Mouse (Mus musculus) midbrain, embryonic 15.5 days (tissue): Measurements from ENCODE around the gene Cfap54. TPM values are rescaled to one million over a fixed set of nuclear protein-coding genes. Genes with fewer than 3 reads are reported as not detected.

Experiments
- ATAC-seq: fragments of 200-750 bp; cut with Nextera tagmentation; replicated peaks from 2 replicates; pipeline ENCODE4 v1.8.0; 2017; ENCODE audit warnings: moderate TSS enrichment
- H3K27ac ChIP-seq: fragments of 300-500 bp; sonication (generic); 2 replicates; pipeline ENCODE4 v1.5.1; 2015; ENCODE audit warnings: mild to moderate bottlenecking, inconsistent platforms
- H3K27me3 ChIP-seq: fragments of 300-500 bp; sonication (generic); replicated peaks from 2 replicates; pipeline ENCODE4 v1.6.1; 2015; ENCODE audit warnings: inconsistent platforms
- H3K36me3 ChIP-seq: fragments of 300-500 bp; sonication (generic); replicated peaks from 2 replicates; pipeline ENCODE4 v1.6.1; 2015; ENCODE audit warnings: inconsistent platforms
- H3K4me1 ChIP-seq: fragments of 300-500 bp; sonication (generic); 2 replicates; pipeline ENCODE4 v1.6.1; 2015; ENCODE audit warnings: inconsistent platforms
- H3K4me2 ChIP-seq: fragments of 300-500 bp; sonication (generic); 2 replicates; pipeline ENCODE4 v1.6.1; 2015; ENCODE audit warnings: inconsistent platforms, mild to moderate bottlenecking, moderate library complexity
- H3K4me3 ChIP-seq: fragments of 300-500 bp; sonication (generic); 2 replicates; pipeline ENCODE4 v1.5.1; 2015; ENCODE audit warnings: mild to moderate bottlenecking, inconsistent platforms
- H3K9ac ChIP-seq: fragments of 300-500 bp; sonication (generic); 2 replicates; pipeline ENCODE4 v1.6.1; 2015; ENCODE audit warnings: mild to moderate bottlenecking, inconsistent platforms
- H3K9me3 ChIP-seq: fragments of 300-500 bp; sonication (generic); 2 replicates; pipeline ENCODE4 v1.6.1; 2016; ENCODE audit warnings: inconsistent platforms
- WGBS: fragments of 180-500 bp; shearing (Covaris S2); methylation state at CpG from one replicate; pipeline ENCODE4 v1.1.7; 2015; ENCODE audit warnings: mixed read lengths; 5-methylcytosine and 5-hydroxymethylcytosine counted together
- polyA plus RNA-seq: library from polyadenylated mRNA; unstranded; fragments of >200 nt; fragmentation: Nextera tagmentation; extraction: Ambion mirVana; gene quantifications from 2 replicates; pipeline ENCODE4 v1.2.1, GENCODE M21; 2015

The Cfap54 gene
- polyA plus RNA-seq, 1 experiment from 2014 or later: 4.0 TPM

DNA sequence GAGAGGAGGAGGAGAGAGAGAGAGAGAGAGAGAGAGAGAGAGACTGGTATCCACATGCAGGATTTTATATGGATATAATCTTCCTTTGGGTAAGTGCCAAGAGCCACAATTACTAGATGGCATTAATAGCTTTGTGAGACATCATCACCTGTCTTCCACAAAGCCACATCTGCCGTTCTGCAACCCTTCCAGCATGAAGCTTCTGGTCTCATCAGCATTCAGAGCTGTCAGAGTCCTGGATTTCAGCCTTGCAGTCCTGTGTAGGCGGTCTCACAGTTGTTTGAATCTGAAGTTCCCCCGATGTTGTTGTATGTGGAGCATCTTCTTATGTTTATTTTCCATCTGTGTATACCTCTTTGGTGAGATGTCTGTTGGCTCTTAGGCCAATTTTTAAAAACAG, 9.7 kb downstream of the Cfap54 start:
- Histone ChIP-seq H3K27me3 (no peaks in the 10 kb centered on the region), H3K36me3 (no peaks in the 10 kb centered on the region), H3K27ac (no peak overlapping the region), H3K9me3 (no peaks in the 10 kb centered on the region), H3K4me3 (no peak overlapping the region), H3K9ac (no peak overlapping the region), H3K4me1 (no peaks in the 10 kb centered on the region), H3K4me2 (no peak overlapping the region)
- 62% methylated on average over 3 of the region's 3 CpGs for WGBS
- no peak for ATAC-seq

DNA sequence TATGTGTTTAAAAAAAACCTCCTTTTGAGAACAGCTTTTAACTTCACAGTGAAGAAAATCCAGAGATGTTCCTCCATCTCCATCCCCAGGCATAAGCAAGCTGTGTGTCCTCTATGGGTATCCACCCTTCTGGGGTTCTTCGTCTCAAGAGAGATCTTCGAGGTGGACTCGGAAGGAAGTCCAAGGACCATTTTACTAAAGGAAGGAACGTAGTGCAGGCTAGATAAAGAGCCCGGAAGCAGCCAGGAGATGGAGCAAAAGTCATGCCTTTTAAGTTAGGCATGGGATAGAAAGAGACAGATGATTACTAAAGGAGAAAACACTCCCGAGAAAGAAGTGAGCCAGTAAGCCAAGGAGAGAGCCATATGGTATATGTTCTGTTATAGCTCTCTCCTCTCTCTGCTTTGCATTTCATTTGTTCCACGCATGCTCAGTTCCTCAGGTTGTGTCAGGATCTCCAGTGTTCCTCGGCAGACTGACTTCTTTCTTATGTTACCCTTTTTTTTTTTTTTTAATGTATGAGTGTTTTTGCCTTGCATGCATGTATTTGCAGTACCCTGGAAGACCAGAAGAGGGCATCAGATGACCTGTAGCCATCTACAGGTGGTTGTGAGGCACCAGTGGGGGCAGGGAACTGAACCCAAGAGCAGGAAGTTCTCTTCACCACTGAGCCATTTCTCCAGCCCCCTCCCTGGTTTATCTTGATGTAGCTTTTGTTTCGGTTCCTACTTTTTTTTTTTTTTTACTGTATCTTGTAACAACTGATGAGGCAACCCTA, 11.1 kb downstream of the Cfap54 start:
- 81% methylated on average over 9 of the region's 9 CpGs for WGBS
- Histone ChIP-seq H3K4me2 (no peak overlapping the region), H3K9me3 (no peaks in the 10 kb centered on the region), H3K4me1 (no peaks in the 10 kb centered on the region), H3K36me3 (no peaks in the 10 kb centered on the region), H3K27me3 (no peaks in the 10 kb centered on the region), H3K27ac (no peak overlapping the region), H3K4me3 (no peak overlapping the region), H3K9ac (no peak overlapping the region)
- no peak for ATAC-seq

DNA sequence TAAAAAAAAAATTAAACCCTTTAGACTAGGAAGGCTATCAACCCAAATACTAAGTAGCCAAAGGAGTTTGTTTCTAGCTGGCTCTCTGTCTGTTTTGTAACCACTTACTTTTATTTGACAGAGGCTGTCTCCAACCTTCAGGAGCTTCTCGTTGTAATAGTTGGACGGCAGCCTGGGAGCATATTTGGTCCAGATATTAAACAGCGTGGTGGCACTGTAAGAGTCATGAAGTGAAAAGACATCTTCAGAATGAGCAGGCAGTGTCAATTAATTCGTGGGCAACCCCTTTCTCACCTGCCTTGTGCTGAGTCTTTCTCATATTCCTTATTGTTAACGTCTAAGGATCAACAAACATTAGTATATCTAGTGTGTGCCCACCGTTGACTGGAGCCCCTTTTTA, 11.7 kb downstream of the Cfap54 start:
- no peaks in the 10 kb centered on the region for H3K36me3 ChIP-seq
- H3K4me3 ChIP-seq: no peak overlapping the region
- H3K9ac ChIP-seq: no peak overlapping the region
- H3K27ac ChIP-seq: no peak overlapping the region
- H3K4me2 ChIP-seq: no peak overlapping the region
- H3K9me3 ChIP-seq: no peaks in the 10 kb centered on the region
- no peak for ATAC-seq
- H3K4me1 ChIP-seq: no peaks in the 10 kb centered on the region
- no peaks in the 10 kb centered on the region for H3K27me3 ChIP-seq
- 81% methylated on average over 6 of the region's 6 CpGs for WGBS

DNA sequence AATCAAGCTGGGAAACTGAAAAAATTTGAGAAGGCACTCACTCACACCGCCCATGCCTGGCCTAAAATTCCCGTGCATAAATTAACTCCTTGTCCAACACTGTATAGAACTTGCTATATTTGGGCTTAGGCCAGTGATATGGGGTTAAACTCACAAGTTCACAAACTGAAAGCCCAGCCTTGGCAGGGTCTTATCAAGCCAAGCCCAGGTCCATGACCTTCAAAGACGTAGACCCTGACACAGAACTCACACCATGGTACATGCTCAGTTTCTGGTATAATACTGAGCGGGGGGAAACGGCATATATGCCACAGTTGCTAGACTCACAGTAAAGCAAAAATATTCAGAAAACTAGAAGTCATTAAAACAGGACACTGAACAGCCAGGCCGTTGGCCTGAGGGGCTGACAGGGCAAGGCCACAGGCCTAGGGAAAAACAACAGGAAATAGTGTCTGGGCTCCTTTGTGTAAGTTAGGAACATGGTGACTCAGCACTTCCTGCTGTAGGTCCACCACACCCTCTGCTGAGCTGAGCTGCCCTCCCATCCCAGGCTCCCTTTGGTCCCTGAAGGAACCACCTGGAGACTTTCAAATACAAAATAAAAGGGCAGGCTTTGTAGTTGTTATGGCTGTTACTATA, 12.3 kb downstream of the Cfap54 start:
- no peak for ATAC-seq

DNA sequence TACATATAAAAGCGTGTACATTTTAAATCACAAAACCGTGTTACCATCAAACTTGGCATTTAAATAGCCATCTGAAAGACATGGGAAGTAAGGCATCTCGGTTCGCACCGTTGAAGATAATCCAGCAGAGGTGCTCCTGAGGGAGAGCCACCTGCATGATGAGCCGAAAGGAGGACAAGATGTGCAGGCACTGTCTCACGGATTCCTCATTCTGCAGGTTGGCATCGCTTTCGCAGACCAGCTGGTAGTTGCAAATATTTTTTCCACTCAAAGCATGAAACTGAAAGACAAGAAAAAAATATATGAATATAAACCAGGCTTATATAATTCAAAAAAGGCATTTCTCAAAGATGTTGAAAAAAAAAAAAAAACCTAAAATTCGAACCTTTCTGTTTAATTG, 16.4 kb downstream of the Cfap54 start:
- ATAC-seq: no peak
- Histone ChIP-seq H3K4me3 (no peak overlapping the region), H3K27ac (no peak overlapping the region), H3K36me3 (no peaks in the 10 kb centered on the region), H3K4me1 (no peaks in the 10 kb centered on the region), H3K4me2 (no peak overlapping the region), H3K9me3 (no peaks in the 10 kb centered on the region), H3K27me3 (no peaks in the 10 kb centered on the region), H3K9ac (no peak overlapping the region)
- WGBS: 82% methylated on average over 10 of the region's 10 CpGs

More for the DNA sequence above, 12.3 kb downstream of the Cfap54 start:
- Histone ChIP-seq H3K27ac (no peak overlapping the region), H3K4me1 (no peaks in the 10 kb centered on the region), H3K4me3 (no peak overlapping the region), H3K9me3 (no peaks in the 10 kb centered on the region), H3K36me3 (no peaks in the 10 kb centered on the region), H3K4me2 (no peak overlapping the region), H3K27me3 (no peaks in the 10 kb centered on the region), H3K9ac (no peak overlapping the region)
- 85% methylated on average over 6 of the region's 6 CpGs for WGBS

DNA sequence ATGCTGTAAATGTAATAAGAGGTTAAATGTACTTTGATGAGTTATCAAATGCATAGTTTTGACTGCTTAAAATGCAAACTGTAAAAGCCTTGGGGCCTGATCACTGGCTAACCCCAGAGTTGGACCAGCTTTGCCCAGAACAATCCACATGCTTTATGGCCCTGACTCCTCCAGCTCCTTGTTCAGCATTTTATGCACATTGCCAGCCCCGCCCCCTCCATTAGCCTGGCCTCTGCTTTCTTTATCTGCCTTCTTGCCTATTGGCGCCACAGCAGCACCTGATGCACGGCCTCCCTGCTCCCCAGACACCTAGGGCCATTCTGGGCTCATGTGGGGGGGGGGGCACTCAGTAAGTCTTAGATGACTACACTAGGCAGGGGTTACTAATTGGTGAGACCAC, 17.8 kb downstream of the Cfap54 start:
- ATAC-seq: no peak
- H3K4me1 ChIP-seq: no peaks in the 10 kb centered on the region
- no peaks in the 10 kb centered on the region for H3K9me3 ChIP-seq
- H3K36me3 ChIP-seq: no peaks in the 10 kb centered on the region
- H3K4me3 ChIP-seq: no peak overlapping the region
- no peak overlapping the region for H3K4me2 ChIP-seq
- H3K27me3 ChIP-seq: no peaks in the 10 kb centered on the region
- H3K9ac ChIP-seq: no peak overlapping the region
- H3K27ac ChIP-seq: no peak overlapping the region
- WGBS: 74% methylated on average over 3 of the region's 3 CpGs

DNA sequence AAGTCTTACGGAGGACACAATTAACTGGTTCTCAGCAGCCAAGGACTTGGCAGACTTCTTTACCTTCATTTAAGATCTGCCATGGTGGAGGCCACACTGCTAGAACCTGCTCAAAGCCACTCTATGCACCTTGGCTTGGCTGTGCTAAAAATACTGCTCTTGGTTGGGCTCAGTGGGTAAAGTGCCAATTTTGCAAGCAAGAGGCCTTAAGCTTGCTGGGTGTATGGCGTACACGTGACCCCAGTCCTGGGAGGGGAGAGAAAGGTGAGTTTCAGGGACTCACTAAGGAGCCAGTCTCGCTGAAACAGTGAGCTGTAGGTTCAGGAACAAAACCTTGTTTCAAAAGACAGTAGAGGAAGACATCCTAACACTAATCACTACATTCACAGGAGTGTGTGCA, 19.0 kb downstream of the Cfap54 start:
- no peak for ATAC-seq
- 86% methylated on average over 4 of the region's 4 CpGs for whole genome bisulfite sequencing
- no peaks in the 10 kb centered on the region for H3K27me3 ChIP-seq
- no peaks in the 10 kb centered on the region for H3K9me3 ChIP-seq
- no peak overlapping the region for H3K9ac ChIP-seq
- no peak overlapping the region for H3K27ac ChIP-seq
- H3K4me1 ChIP-seq: no peaks in the 10 kb centered on the region
- no peak overlapping the region for H3K4me2 ChIP-seq
- no peaks in the 10 kb centered on the region for H3K36me3 ChIP-seq
- no peak overlapping the region for H3K4me3 ChIP-seq

DNA sequence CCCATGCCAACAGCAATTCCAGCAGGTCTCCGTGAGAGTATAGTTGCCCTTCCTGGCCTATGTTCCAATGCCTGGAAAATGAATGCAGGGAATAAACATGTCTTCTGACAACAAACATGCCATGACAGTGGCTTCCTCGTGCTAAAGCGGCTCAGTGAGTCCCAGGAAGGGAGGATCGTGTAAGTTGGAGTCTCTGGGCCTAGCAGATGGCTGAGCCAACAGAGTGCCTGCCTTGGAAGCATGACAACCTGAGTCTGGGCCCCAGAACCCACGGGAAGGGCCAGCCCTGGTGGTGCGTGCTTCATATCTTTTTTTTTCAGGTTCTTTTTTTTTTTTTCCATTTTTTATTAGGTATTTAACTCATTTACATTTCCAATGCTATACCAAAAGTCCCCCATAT, 27.6 kb downstream of the Cfap54 start:
- Histone ChIP-seq H3K27me3 (no peaks in the 10 kb centered on the region), H3K9me3 (no peaks in the 10 kb centered on the region), H3K4me3 (no peak overlapping the region), H3K4me2 (no peak overlapping the region), H3K36me3 (no peaks in the 10 kb centered on the region), H3K9ac (no peak overlapping the region), H3K4me1 (peaks cover 3% of the 10 kb centered on the region; the same call in 1 of the 2 replicates), H3K27ac (no peak overlapping the region)
- WGBS: 78% methylated on average over 6 of the region's 6 CpGs
- no peak for ATAC-seq

DNA sequence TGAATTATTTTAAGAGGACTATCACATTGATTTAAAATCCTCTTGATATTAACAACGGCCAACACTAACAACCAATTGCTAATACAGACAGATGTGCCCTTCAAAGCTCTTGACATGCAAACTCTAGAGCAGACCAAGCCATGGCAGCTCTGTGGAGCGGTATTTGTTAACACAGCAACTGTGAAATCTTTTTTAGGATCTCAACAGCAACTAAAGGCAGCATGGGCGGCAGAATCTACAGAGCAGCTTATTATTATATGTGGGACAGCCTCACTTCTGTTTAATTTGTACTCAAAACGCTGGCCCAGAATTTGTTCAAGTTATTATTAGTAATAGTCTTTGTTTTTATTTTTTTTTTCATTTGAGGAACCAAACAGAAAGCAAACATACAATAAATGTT, 28.1 kb downstream of the Cfap54 start:
- H3K27ac ChIP-seq: no peak overlapping the region
- peaks cover 3% of the 10 kb centered on the region; the same call in 1 of the 2 replicates for H3K4me1 ChIP-seq
- no peak for ATAC-seq
- no peak overlapping the region for H3K9ac ChIP-seq
- H3K4me2 ChIP-seq: no peak overlapping the region
- H3K9me3 ChIP-seq: no peaks in the 10 kb centered on the region
- no peak overlapping the region for H3K4me3 ChIP-seq
- H3K36me3 ChIP-seq: no peaks in the 10 kb centered on the region
- WGBS: 78% methylated on average over 4 of the region's 4 CpGs
- no peaks in the 10 kb centered on the region for H3K27me3 ChIP-seq

DNA sequence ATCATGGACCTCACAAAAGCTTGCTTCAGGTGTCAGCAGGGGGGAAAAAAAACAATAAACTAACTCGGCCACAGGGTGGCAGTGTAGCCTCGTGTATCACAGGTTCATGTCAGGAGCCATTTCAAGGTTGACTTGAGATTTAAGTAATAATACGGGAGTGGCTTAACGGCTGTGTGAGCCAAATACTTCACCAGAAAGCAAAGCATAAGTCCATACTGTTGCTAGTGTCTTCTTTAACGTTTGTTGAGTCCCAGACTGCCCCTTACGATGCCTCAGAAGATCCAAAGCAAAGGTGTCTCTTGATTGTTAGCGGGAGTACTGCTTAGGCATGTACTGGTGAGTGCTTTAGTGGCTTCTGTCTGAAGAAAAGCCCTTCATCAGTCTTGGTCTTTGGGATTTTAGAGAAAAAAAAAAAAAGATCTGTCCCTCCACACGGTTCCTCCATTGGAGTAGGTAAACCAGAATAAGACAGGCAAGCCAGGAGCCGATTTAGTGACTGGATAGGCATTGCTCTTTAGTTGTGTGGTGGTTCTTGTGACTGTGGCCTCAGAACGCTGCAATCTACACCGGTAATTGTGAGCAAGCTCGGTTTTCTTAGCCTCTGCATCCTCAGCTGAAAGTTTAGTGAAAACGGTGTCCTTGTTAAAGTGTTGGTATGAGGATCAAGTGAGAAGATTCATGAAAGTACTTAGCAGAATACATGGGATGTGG, 30.2 kb downstream of the Cfap54 start:
- 35% methylated on average over 13 of the region's 13 CpGs for WGBS
- no peaks in the 10 kb centered on the region for H3K9me3 ChIP-seq
- peak overlapping the region; percentile 20 for H3K4me3 ChIP-seq

DNA sequence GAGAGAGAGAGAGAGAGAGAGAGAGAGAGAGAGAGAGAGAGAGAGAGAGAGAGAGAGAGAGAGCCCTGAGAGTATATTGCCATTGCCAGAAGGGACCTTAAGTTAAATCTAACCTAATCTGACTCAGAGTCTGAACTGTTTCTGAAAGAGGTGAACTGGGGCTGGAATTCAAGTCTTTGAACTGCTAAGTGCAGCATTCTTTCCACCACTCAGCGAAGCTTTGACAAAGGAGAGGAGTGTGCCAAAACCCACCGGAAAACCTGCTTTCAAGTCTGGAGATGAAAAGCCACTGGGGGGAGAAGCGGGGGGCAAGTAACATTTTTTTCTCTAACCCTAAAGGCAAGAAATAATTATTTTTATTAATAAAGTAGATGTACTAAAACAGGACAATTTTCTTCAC, 30.8 kb downstream of the Cfap54 start:
- Histone ChIP-seq H3K27me3 (no peaks in the 10 kb centered on the region), H3K9ac (no peak overlapping the region), H3K9me3 (no peaks in the 10 kb centered on the region), H3K36me3 (no peaks in the 10 kb centered on the region), H3K27ac (no peak overlapping the region), H3K4me1 (peaks cover 3% of the 10 kb centered on the region; the same call in 1 of the 2 replicates), H3K4me3 (no peak overlapping the region), H3K4me2 (no peak overlapping the region)
- ATAC-seq: no peak
- 23% methylated on average over 3 of the region's 3 CpGs for WGBS

More for the DNA sequence above, 30.2 kb downstream of the Cfap54 start:
- peak; percentile 75 for ATAC-seq
- H3K4me1 ChIP-seq: peaks cover 3% of the 10 kb centered on the region; the same call in 1 of the 2 replicates
- peak overlapping the region; percentile 42 for H3K4me2 ChIP-seq
- H3K9ac ChIP-seq: no peak overlapping the region
- no peaks in the 10 kb centered on the region for H3K27me3 ChIP-seq
- H3K27ac ChIP-seq: no peak overlapping the region
- H3K36me3 ChIP-seq: no peaks in the 10 kb centered on the region

DNA sequence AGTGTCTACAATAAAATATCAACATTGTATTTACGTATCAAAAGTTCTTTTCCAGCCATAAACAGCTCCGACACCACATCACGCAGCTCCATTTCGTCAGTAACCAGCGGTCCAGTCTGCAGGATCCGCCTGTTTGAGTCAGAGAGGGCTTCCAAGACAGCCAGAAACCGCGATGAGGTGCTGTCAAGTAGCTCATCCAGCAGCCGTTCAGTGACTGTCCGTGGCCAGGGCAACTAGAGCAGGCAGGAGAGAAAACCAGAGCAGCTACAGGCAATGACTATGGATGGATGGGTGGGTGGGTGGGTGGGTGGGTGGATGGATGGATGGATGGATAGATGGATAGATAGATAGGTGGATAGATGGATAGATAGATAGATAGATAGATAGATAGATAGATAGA, 38.2 kb downstream of the Cfap54 start:
- no peaks in the 10 kb centered on the region for H3K4me1 ChIP-seq
- H3K4me3 ChIP-seq: no peak overlapping the region
- H3K9ac ChIP-seq: no peak overlapping the region
- H3K27ac ChIP-seq: no peak overlapping the region
- no peaks in the 10 kb centered on the region for H3K9me3 ChIP-seq
- ATAC-seq: no peak
- no peak overlapping the region for H3K4me2 ChIP-seq
- WGBS: 89% methylated on average over 10 of the region's 10 CpGs
- H3K36me3 ChIP-seq: no peaks in the 10 kb centered on the region
- H3K27me3 ChIP-seq: no peaks in the 10 kb centered on the region
